Mouse (Mus musculus): ENCODE data around the gene D17H6S53E.

Gene D17H6S53E

DNA sequence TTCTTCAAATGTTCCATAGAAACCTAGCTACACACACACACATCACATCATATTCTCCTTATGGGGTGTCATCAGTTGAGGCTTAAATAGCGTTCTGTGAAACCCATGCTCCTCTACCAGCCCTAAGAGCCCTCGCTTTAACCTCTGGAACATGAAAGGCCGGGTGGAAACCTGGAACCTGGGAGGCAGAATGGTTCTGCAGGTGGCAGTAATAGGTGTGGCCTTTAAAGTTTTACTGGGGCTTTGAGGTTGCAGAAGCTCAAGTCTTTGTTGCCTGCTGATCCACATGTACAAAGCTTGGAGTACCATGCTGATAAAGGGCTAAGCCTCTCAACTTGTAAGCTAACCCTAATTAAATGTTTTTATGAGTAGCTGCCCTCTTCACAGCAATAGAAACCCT is 21.2 kb downstream of the D17H6S53E start:
- H3K4me3 ChIP-seq (replicated peaks; ENCODE audit: low read length): no peak overlapping the region
- H3K9me3 ChIP-seq (ENCODE audit: low read length): no peaks in the 10 kb centered on the region
- H3K27me3 ChIP-seq (ENCODE audit: insufficient read depth, low read length): no peaks in the 10 kb centered on the region
- no peak for TF ChIP-seq NANOG (IDR thresholded peaks at IDR 0.05; ENCODE audit: borderline replicate concordance, low read length)
- TF ChIP-seq POU5F1 (IDR thresholded peaks at IDR 0.05; ENCODE audit: borderline replicate concordance, low read length): no peak
- no peak for TF ChIP-seq CTCF (conservative IDR thresholded peaks at IDR 0.05; ENCODE audit: low read length)
- peaks cover 98% of the 10 kb centered on the region for H3K36me3 ChIP-seq (ENCODE audit: insufficient read depth, low read length)
- peaks cover 49% of the 10 kb centered on the region for H3K4me1 ChIP-seq (replicated peaks; ENCODE audit: low read depth, low read length)

DNA sequence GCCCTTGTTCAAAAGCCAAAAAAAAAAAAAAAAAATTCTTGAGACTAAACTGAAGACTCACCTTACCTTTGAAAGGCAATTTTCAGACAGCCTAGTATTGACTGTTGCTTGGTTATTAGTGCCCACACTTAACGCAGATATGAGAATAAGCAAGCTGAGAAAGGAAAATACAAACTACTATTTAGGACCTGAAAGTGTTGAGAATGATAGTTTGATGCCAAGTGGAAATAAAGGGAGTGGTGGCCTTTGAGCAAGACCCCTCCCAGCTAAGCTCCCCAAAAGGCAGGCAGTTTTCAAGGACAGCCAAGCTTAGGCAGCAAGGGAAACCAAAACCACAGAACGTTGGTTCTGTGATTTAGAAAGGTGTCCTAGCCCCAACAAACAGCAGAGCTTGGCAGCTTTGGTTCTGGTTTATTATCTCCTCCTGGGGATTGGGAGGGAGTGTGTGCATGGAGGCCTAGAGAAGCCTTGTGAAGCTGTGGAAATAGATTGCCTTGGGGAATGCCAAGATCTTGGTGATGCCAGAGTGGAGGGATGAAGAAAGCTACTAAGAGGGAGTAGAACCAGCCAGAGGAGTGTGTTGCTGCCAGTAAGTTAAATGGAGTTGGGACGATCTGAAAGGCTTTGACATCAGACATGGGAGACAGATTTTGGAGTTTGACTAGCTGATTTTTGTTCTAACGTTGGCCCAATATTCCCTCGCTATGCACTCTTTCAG is 21.9 kb downstream of the D17H6S53E start:
- H3K4me3 ChIP-seq (replicated peaks; ENCODE audit: low read length): no peak overlapping the region
- H3K27me3 ChIP-seq (ENCODE audit: insufficient read depth, low read length): no peaks in the 10 kb centered on the region
- H3K36me3 ChIP-seq (ENCODE audit: insufficient read depth, low read length): peaks cover 98% of the 10 kb centered on the region
- no peak for TF ChIP-seq POU5F1 (IDR thresholded peaks at IDR 0.05; ENCODE audit: borderline replicate concordance, low read length)
- no peak for TF ChIP-seq NANOG (IDR thresholded peaks at IDR 0.05; ENCODE audit: borderline replicate concordance, low read length)
- no peak for TF ChIP-seq CTCF (conservative IDR thresholded peaks at IDR 0.05; ENCODE audit: low read length)
- H3K9me3 ChIP-seq (ENCODE audit: low read length): no peaks in the 10 kb centered on the region
- peaks cover 49% of the 10 kb centered on the region for H3K4me1 ChIP-seq (replicated peaks; ENCODE audit: low read depth, low read length)

DNA sequence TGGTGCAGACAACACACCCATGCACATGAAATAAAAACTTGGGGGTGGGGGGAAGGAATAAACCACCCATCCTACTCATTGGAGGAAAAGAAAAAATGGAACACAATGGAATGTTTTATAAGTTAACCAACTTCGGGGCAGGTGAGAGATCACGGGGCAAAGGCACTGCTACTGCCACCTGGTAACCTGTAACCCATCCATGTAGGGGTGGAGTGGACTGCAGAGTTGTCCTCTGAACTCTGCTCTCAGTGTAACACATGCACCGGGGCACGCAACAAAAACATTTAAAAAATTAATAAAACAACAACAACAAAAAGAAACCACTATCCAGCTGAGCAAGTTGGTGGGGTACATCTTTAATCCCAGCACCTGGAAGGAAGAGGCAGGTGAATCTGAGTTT is 25.9 kb downstream of the D17H6S53E start:
- H3K36me3 ChIP-seq (ENCODE audit: insufficient read depth, low read length): peaks cover 99% of the 10 kb centered on the region
- H3K9me3 ChIP-seq (ENCODE audit: low read length): no peaks in the 10 kb centered on the region
- H3K27me3 ChIP-seq (ENCODE audit: insufficient read depth, low read length): no peaks in the 10 kb centered on the region
- TF ChIP-seq POU5F1 (IDR thresholded peaks at IDR 0.05; ENCODE audit: borderline replicate concordance, low read length) (no peak), NANOG (IDR thresholded peaks at IDR 0.05; ENCODE audit: borderline replicate concordance, low read length) (no peak)
- H3K4me3 ChIP-seq (replicated peaks; ENCODE audit: low read length): no peak overlapping the region
- peaks cover 64% of the 10 kb centered on the region for H3K4me1 ChIP-seq (replicated peaks; ENCODE audit: low read depth, low read length)

DNA sequence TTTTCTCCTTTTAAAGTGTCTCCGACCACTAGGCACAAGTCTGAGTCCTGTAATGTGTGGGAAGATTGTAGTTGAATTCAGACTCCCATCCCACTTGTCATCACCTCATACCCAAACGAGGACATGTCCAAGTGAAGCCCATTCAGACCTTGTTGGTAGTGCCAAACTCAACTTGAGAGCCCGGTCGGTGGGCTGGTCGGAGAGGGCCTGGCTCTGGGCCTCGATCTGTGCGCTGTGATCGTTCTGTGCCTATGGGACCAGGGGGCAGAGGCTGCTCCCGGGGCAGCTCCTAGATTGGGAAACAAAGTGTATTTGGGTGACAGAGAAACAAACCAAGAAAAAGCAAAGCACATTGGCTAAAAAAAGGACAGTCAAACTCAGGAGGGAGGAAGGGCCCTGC is 26.9 kb downstream of the D17H6S53E start:
- Histone ChIP-seq H3K27me3 (ENCODE audit: insufficient read depth, low read length) (no peaks in the 10 kb centered on the region), H3K4me1 (replicated peaks; ENCODE audit: low read depth, low read length) (peaks cover 64% of the 10 kb centered on the region), H3K36me3 (ENCODE audit: insufficient read depth, low read length) (peaks cover 99% of the 10 kb centered on the region), H3K9me3 (ENCODE audit: low read length) (no peaks in the 10 kb centered on the region), H3K4me3 (replicated peaks; ENCODE audit: low read length) (no peak overlapping the region)
- TF ChIP-seq CTCF (conservative IDR thresholded peaks at IDR 0.05; ENCODE audit: low read length) (no peak), NANOG (IDR thresholded peaks at IDR 0.05; ENCODE audit: borderline replicate concordance, low read length) (no peak), POU5F1 (IDR thresholded peaks at IDR 0.05; ENCODE audit: borderline replicate concordance, low read length) (no peak)

DNA sequence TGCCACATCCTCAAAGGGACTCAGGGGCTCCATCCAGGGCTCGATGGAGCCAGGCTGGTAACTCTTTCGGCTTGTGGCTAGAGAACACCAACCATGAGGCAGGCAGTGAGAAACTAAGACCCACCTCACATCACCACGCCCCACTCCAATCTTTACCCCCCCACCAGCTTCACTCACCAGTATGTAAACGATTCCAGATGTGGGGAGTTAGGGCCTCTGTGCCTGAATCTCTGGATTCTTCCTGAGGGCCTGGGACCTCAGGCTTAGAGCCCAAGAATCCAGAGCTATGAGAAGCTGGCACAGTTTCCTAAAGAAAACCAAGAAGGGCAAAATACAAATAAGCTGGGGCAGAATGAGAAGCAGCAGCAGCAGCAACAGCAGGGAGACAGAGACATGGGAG is 27.8 kb downstream of the D17H6S53E start:
- H3K4me1 ChIP-seq (replicated peaks; ENCODE audit: low read depth, low read length): peaks cover 71% of the 10 kb centered on the region
- peaks cover 99% of the 10 kb centered on the region for H3K36me3 ChIP-seq (ENCODE audit: insufficient read depth, low read length)
- H3K4me3 ChIP-seq (replicated peaks; ENCODE audit: low read length): no peak overlapping the region
- no peaks in the 10 kb centered on the region for H3K27me3 ChIP-seq (ENCODE audit: insufficient read depth, low read length)
- TF ChIP-seq NANOG (IDR thresholded peaks at IDR 0.05; ENCODE audit: borderline replicate concordance, low read length) (no peak), CTCF (conservative IDR thresholded peaks at IDR 0.05; ENCODE audit: low read length) (no peak), POU5F1 (IDR thresholded peaks at IDR 0.05; ENCODE audit: borderline replicate concordance, low read length) (no peak)
- H3K9me3 ChIP-seq (ENCODE audit: low read length): no peaks in the 10 kb centered on the region

DNA sequence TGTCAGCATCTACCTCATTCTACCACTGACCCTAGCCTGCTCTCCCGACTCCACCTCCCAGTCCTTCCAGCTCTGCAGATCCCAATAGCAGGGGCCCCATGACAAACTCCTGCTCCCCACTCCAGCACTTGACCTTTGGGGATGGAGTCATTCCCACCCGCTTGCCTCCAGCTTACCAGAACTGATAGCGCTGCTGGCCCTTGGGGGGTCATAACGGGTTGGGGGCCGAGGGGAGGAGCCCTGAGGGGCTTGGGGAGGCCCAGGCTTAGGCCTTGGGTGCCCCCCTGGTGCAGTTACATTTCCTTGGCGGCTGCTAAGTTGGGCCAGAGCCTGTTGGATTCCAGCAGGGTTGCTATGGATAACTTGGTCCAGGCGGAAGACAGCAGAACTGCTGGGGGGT is 28.4 kb downstream of the D17H6S53E start:
- Histone ChIP-seq H3K4me1 (replicated peaks; ENCODE audit: low read depth, low read length) (peaks cover 74% of the 10 kb centered on the region), H3K36me3 (ENCODE audit: insufficient read depth, low read length) (peaks cover 99% of the 10 kb centered on the region)
- no peak for TF ChIP-seq CTCF (conservative IDR thresholded peaks at IDR 0.05; ENCODE audit: low read length)
- no peak for TF ChIP-seq NANOG (IDR thresholded peaks at IDR 0.05; ENCODE audit: borderline replicate concordance, low read length)
- no peak for TF ChIP-seq POU5F1 (IDR thresholded peaks at IDR 0.05; ENCODE audit: borderline replicate concordance, low read length)

DNA sequence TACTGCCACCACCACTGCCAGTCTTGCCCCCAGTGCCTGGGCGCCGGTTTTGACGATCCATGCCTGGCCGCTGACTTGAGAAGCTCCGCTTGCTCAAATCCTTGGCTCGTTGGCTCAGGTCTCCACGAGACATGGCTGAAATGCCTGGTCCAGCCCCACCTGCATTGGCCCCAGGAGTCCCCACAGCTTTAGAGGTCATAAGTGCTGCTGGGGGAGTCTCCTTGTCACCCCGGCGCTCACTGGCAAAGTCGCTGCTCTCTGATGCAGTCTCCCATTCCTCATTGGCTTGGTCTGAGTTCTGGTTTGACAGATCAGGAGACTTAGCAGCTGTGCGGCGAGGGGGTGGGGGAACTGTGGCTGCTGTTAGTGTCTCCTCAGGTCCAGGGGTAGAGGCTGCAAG is 29.3 kb downstream of the D17H6S53E start:
- H3K27me3 ChIP-seq (ENCODE audit: insufficient read depth, low read length): no peaks in the 10 kb centered on the region

More for the DNA sequence above, 28.4 kb downstream of the D17H6S53E start:
- Histone ChIP-seq H3K4me3 (replicated peaks; ENCODE audit: low read length) (no peak overlapping the region), H3K9me3 (ENCODE audit: low read length) (no peaks in the 10 kb centered on the region), H3K27me3 (ENCODE audit: insufficient read depth, low read length) (no peaks in the 10 kb centered on the region)

DNA sequence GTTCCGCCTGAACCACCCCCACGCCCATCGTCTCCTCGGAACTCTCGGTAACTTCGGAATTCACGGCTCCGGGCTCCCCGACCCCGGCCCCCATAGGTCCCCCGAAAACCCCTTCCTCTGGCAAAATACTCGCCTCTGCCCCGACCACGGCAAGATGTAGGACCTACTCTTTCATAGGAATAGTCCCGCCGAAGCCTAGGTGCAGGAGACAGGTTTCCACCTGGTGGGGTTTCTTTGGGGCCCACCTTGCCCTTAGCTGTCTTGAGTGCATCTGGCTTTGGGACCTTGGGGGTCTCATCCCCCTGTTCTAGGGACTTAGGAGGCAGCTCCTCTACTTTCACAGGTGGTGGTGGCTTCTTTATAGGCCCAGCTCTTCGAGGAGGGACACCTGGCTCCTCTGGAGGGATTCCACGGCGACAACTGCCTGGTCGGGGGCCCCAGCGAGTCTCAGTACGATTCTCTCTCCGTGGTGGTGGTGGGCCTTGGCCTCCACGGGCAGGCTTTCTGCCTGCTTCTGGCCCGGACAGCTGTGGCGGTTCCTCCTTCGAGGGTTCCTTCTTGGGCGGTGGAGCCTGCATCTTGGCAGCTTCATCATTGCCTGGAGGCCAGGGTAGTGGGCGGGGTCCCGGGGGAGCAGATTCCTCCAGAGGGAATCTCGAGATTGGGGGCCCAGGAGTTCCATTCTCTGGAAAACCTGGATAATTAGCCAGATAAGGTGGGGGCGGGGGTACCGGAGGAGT is 30.5 kb downstream of the D17H6S53E start:
- H3K4me1 ChIP-seq (replicated peaks; ENCODE audit: low read depth, low read length): peaks cover 82% of the 10 kb centered on the region
- H3K4me3 ChIP-seq (replicated peaks; ENCODE audit: low read length): peak overlapping the region; percentile 26; the same call in 1 of the 2 replicates
- no peaks in the 10 kb centered on the region for H3K9me3 ChIP-seq (ENCODE audit: low read length)
- H3K27me3 ChIP-seq (ENCODE audit: insufficient read depth, low read length): no peaks in the 10 kb centered on the region
- H3K36me3 ChIP-seq (ENCODE audit: insufficient read depth, low read length): peaks cover 100% of the 10 kb centered on the region
- TF ChIP-seq POU5F1 (IDR thresholded peaks at IDR 0.05; ENCODE audit: borderline replicate concordance, low read length): no peak
- TF ChIP-seq CTCF (conservative IDR thresholded peaks at IDR 0.05; ENCODE audit: low read length): no peak
- TF ChIP-seq NANOG (IDR thresholded peaks at IDR 0.05; ENCODE audit: borderline replicate concordance, low read length): no peak

More for the DNA sequence above, 29.3 kb downstream of the D17H6S53E start:
- H3K36me3 ChIP-seq (ENCODE audit: insufficient read depth, low read length): peaks cover 99% of the 10 kb centered on the region
- no peaks in the 10 kb centered on the region for H3K9me3 ChIP-seq (ENCODE audit: low read length)
- TF ChIP-seq NANOG (IDR thresholded peaks at IDR 0.05; ENCODE audit: borderline replicate concordance, low read length) (no peak), POU5F1 (IDR thresholded peaks at IDR 0.05; ENCODE audit: borderline replicate concordance, low read length) (no peak), CTCF (conservative IDR thresholded peaks at IDR 0.05; ENCODE audit: low read length) (no peak)
- no peak overlapping the region; the same call in 1 of the 2 replicates for H3K4me3 ChIP-seq (replicated peaks; ENCODE audit: low read length)
- H3K4me1 ChIP-seq (replicated peaks; ENCODE audit: low read depth, low read length): peaks cover 74% of the 10 kb centered on the region
